Mouse (Mus musculus) CH12.LX (cell line): ENCODE results near the gene 4930548H24Rik. TPM values are rescaled to one million over a fixed set of nuclear protein-coding genes. Genes with fewer than 3 reads are reported as not detected.

ENCODE experiments used
- DNase-seq: peaks from one replicate; pipeline ENCODE4 v3.0.0-alpha.2; 2013; ENCODE audit errors: extremely low read depth
- H3K27ac ChIP-seq: 2 replicates; pipeline ENCODE4 v1.5.1; 2012; ENCODE audit warnings: low read depth, mild to moderate bottlenecking, control low read depth, moderate library complexity; ENCODE audit not compliant: insufficient read depth
- H3K27me3 ChIP-seq: replicated peaks from 2 replicates; pipeline ENCODE3; 2012; ENCODE audit warnings: inconsistent platforms
- H3K36me3 ChIP-seq, 2 experiments: replicated peaks in 1 of 2; 2 replicates each; pipeline versions ENCODE3 to v1.6.1; 2012; ENCODE audit warnings: inconsistent platforms in 1 of 2, low read length in 1 of 2, mild to moderate bottlenecking in 1 of 2, mixed read lengths in 1 of 2, moderate library complexity in 1 of 2; ENCODE audit not compliant: control insufficient read depth in 1 of 2, insufficient read depth in 1 of 2
- H3K4me1 ChIP-seq, 2 experiments: 2 replicates each; pipeline ENCODE4 v1.6.1; 2012; ENCODE audit warnings: inconsistent platforms in 1 of 2, moderate library complexity in 1 of 2; ENCODE audit not compliant: insufficient read depth in 2 of 2, control insufficient read depth in 1 of 2
- H3K4me2 ChIP-seq: 2 replicates; pipeline ENCODE4 v1.6.1; 2012; ENCODE audit warnings: low read depth, mild to moderate bottlenecking, control low read depth; ENCODE audit not compliant: poor library complexity, insufficient read depth, severe bottlenecking
- H3K4me3 ChIP-seq, 3 experiments: fragments of 150-350 bp in 1 of 3; sonication (generic) in 1 of 3; replicated peaks in 1 of 3; 2 replicates each; pipeline versions ENCODE3 to v1.5.1; 2011 to 2012; ENCODE audit warnings: low read depth in 2 of 3, low read length in 2 of 3, mild to moderate bottlenecking in 2 of 3, moderate library complexity in 2 of 3, control low read depth in 1 of 3, improper control_type of control experiment in 1 of 3, inconsistent platforms in 1 of 3, mixed read lengths in 1 of 3; ENCODE audit not compliant: poor library complexity in 1 of 3
- H3K79me2 ChIP-seq: replicated peaks from 2 replicates; pipeline ENCODE4 v1.6.1; 2012; ENCODE audit warnings: mild to moderate bottlenecking, moderate library complexity; ENCODE audit not compliant: control insufficient read depth, poor library complexity, insufficient read depth, severe bottlenecking; ENCODE audit errors: extremely low read depth
- H3K9ac ChIP-seq: 2 replicates; pipeline ENCODE4 v1.6.1; 2012; ENCODE audit warnings: low read depth, mild to moderate bottlenecking, control low read depth, moderate library complexity; ENCODE audit not compliant: insufficient read depth
- H3K9me3 ChIP-seq: replicated peaks from 2 replicates; pipeline ENCODE3; 2012; ENCODE audit warnings: low read length, inconsistent platforms, mixed read lengths
- CHD1 ChIP-seq: IDR thresholded peaks from 2 replicates; pipeline ENCODE4 v1.6.1; 2012; ENCODE audit warnings: low read depth, low read length, improper control_type of control experiment, inconsistent platforms
- CTCF ChIP-seq, 2 experiments: IDR thresholded peaks in 1 of 2; conservative IDR thresholded peaks in 1 of 2; 2 replicates each; pipeline ENCODE4 v1.5.1; 2011 to 2012; ENCODE audit warnings: low read depth in 2 of 2, low read length in 2 of 2, improper control_type of control experiment in 1 of 2, inconsistent platforms in 1 of 2, mild to moderate bottlenecking in 1 of 2, moderate library complexity in 1 of 2
- ELF1 ChIP-seq: IDR thresholded peaks from 2 replicates; pipeline ENCODE4 v1.6.1; 2014; ENCODE audit warnings: low read depth, mild to moderate bottlenecking, inconsistent platforms, low read length, improper control_type of control experiment
- ETS1 ChIP-seq: conservative IDR thresholded peaks from 2 replicates; pipeline ENCODE4 v1.6.1; 2012; ENCODE audit warnings: low read depth, mild to moderate bottlenecking, inconsistent platforms, low read length, improper control_type of control experiment, moderate library complexity
- GABPA ChIP-seq: IDR thresholded peaks from 2 replicates; pipeline ENCODE4 v1.6.1; 2012; ENCODE audit warnings: low read depth, low read length, improper control_type of control experiment, inconsistent platforms; ENCODE audit not compliant: insufficient replicate concordance
- HCFC1 ChIP-seq: IDR thresholded peaks from 2 replicates; pipeline ENCODE4 v1.6.1; 2012; ENCODE audit warnings: low read depth, mild to moderate bottlenecking, inconsistent platforms, low read length, improper control_type of control experiment
- IRF4 ChIP-seq: IDR thresholded peaks from 2 replicates; pipeline ENCODE4 v1.6.1; 2014; ENCODE audit warnings: low read depth, mild to moderate bottlenecking, inconsistent platforms, low read length, improper control_type of control experiment
- JUND ChIP-seq: conservative IDR thresholded peaks from 2 replicates; pipeline ENCODE4 v1.6.1; 2011; ENCODE audit warnings: low read depth, low read length, improper control_type of control experiment
- MAFK ChIP-seq: IDR thresholded peaks from 2 replicates; pipeline ENCODE4 v1.6.1; 2011; ENCODE audit warnings: low read length, improper control_type of control experiment; ENCODE audit not compliant: insufficient replicate concordance
- MAZ ChIP-seq: IDR thresholded peaks from 2 replicates; pipeline ENCODE4 v1.6.1; 2012; ENCODE audit warnings: low read depth, mild to moderate bottlenecking, inconsistent platforms, low read length, improper control_type of control experiment, moderate library complexity
- MEF2A ChIP-seq: IDR thresholded peaks from 2 replicates; pipeline ENCODE4 v1.6.1; 2014; ENCODE audit warnings: low read depth, mild to moderate bottlenecking, inconsistent platforms, low read length, improper control_type of control experiment, borderline replicate concordance
- MXI1 ChIP-seq: IDR thresholded peaks from 2 replicates; pipeline ENCODE4 v1.6.1; 2011; ENCODE audit warnings: mild to moderate bottlenecking, low read depth, low read length, improper control_type of control experiment
- PAX5 ChIP-seq: IDR thresholded peaks from 2 replicates; pipeline ENCODE4 v1.6.1; 2012; ENCODE audit warnings: low read length, inconsistent platforms, mixed read lengths
- POLR2A ChIP-seq: IDR thresholded peaks from 2 replicates; pipeline ENCODE4 v1.6.1; 2011; ENCODE audit warnings: low read depth, mild to moderate bottlenecking, improper control_type of control experiment, low read length
- POLR2AphosphoS2 ChIP-seq: IDR thresholded peaks from 2 replicates; pipeline ENCODE4 v1.6.1; 2011; ENCODE audit warnings: low read depth, low read length, improper control_type of control experiment
- RAD21 ChIP-seq: IDR thresholded peaks from 2 replicates; pipeline ENCODE4 v1.6.1; 2011; ENCODE audit warnings: low read depth, mild to moderate bottlenecking, low read length, improper control_type of control experiment, moderate library complexity
- SIN3A ChIP-seq: IDR thresholded peaks from 2 replicates; pipeline ENCODE4 v1.6.1; 2012; ENCODE audit warnings: low read length, improper control_type of control experiment, inconsistent platforms
- SMC3 ChIP-seq: IDR thresholded peaks from 2 replicates; pipeline ENCODE4 v1.6.1; 2011; ENCODE audit warnings: low read depth, low read length, improper control_type of control experiment
- TBP ChIP-seq: conservative IDR thresholded peaks from 2 replicates; pipeline ENCODE4 v1.6.1; 2011; ENCODE audit warnings: low read depth, low read length, improper control_type of control experiment
- USF2 ChIP-seq: conservative IDR thresholded peaks from 2 replicates; pipeline ENCODE4 v1.6.1; 2011; ENCODE audit warnings: low read depth, low read length, improper control_type of control experiment
- ZKSCAN1 ChIP-seq: IDR thresholded peaks from 2 replicates; pipeline ENCODE4 v1.6.1; 2012; ENCODE audit warnings: low read depth, inconsistent platforms, low read length, improper control_type of control experiment, borderline replicate concordance
- ZMIZ1 ChIP-seq: IDR thresholded peaks from 2 replicates; pipeline ENCODE4 v1.6.1; 2012; ENCODE audit warnings: low read depth, mild to moderate bottlenecking, inconsistent platforms, low read length, improper control_type of control experiment
- ZNF384 ChIP-seq: IDR thresholded peaks from 2 replicates; pipeline ENCODE4 v1.6.1; 2012; ENCODE audit warnings: low read depth, low read length, improper control_type of control experiment, inconsistent platforms
- dilution Hi-C: fragments of 300-500 bp; cut with MboI; formaldehyde crosslinking; loops from 2 replicates; pipeline ENCODE4 v1.14.3; 2020; ENCODE audit warnings: low sequenced_read_pairs; ENCODE audit not compliant: extremely low pct_unique_long_range_greater_than_20kb, extremely low pct_ligation_motif_present
- in situ Hi-C: fragments of 300-500 bp; cut with MboI; formaldehyde crosslinking; loops from 3 replicates; pipeline ENCODE4 v1.14.3; 2019; ENCODE audit warnings: low sequenced_read_pairs, low pct_ligation_motif_present, low pct_unique_long_range_greater_than_20kb, mixed read lengths
- polyA plus RNA-seq: library from polyadenylated mRNA; unstranded; fragments of >175 nt; gene quantifications from 2 replicates; pipeline ENCODE4 v1.2.1, GENCODE M21; 2012; ENCODE audit warnings: low read depth; ENCODE audit not compliant: insufficient read length
- total RNA-seq, 2 experiments: library from RNA; depleted of rRNA; stranded (reverse); fragments of 300-350 nt in 1 of 2; fragments of >200 nt in 1 of 2; gene quantifications; 2 replicates each; pipeline ENCODE4 v1.2.3; 2012 to 2014

The 4930548H24Rik gene
- total and polyA plus RNA-seq, 3 experiments, result not detected

GRCm38 (mm10) chr5:31489116-31489769, 3.7 kb downstream of the 4930548H24Rik start:
- no peak for DNase-seq
- dilution Hi-C loops (no loop called here), in situ Hi-C loops (no loop called here)
- Histone ChIP-seq H3K4me3 (no peak overlapping the region), H3K4me2 (no peak overlapping the region), H3K27ac (no peak overlapping the region), H3K27me3 (peaks cover 17% of the 10 kb centered on the region), H3K79me2 (no peaks in the 10 kb centered on the region), H3K4me1 (peaks cover 0 to 7% of the 10 kb centered on the region in 2 experiments; a peak in 2 of 4 replicates), H3K9me3 (peaks cover 6% of the 10 kb centered on the region), H3K36me3 (peaks cover 0 to 8% of the 10 kb centered on the region in 2 experiments), H3K9ac (no peak overlapping the region)
- TF ChIP-seq MAFK (no peak), ZKSCAN1 (peak; percentile 43; the same call in 1 of the 2 replicates)

- no peak for DNase-seq
- Histone ChIP-seq H3K4me1 (peaks cover 0 to 17% of the 10 kb centered on the region in 2 experiments; a peak in 2 of 4 replicates), H3K4me3 (no peak overlapping the region), H3K9me3 (peaks cover 6% of the 10 kb centered on the region), H3K27me3 (peaks cover 17% of the 10 kb centered on the region), H3K36me3 (peaks cover 7 to 10% of the 10 kb centered on the region in 2 experiments), H3K9ac (no peak overlapping the region)
- no peak for TF ChIP-seq ZNF384
- no peak for TF ChIP-seq TBP
- TF ChIP-seq POLR2A, result no peak
- TF ChIP-seq SIN3A, result no peak
- no peak for TF ChIP-seq ZMIZ1
- TF ChIP-seq, all 38 proteins: peak for 0
- Histone ChIP-seq H3K79me2 (peaks cover 14% of the 10 kb centered on the region), H3K4me2 (no peak overlapping the region), H3K27ac (no peak overlapping the region)
- in situ Hi-C loops (no loop called here), dilution Hi-C loops (no loop called here)
Observed at GRCm38 (mm10) chr5:31492031-31492430, 6.5 kb downstream of the 4930548H24Rik start.

GRCm38 (mm10) chr5:31494513-31495297, 9.2 kb downstream of the 4930548H24Rik start, which contains the start of gene Gpn1:
Gpn1 (plus strand) TSS chr5:31494741.
- H3K9ac ChIP-seq, result peak within 1 kb of the TSS; percentile 70
- peak within 1 kb of the TSS; percentile 82 to 94 (median 86) for H3K4me3 ChIP-seq
- peak; percentile 94 for DNase-seq
- H3K36me3 ChIP-seq, result peaks cover 25 to 33% of the 10 kb centered on the region in 2 experiments
- H3K27ac ChIP-seq, result no peak within 1 kb of the TSS
- H3K9me3 ChIP-seq, result peaks cover 6% of the 10 kb centered on the region
- H3K27me3 ChIP-seq, result peaks cover 17% of the 10 kb centered on the region
- dilution Hi-C loops (no loop called here), in situ Hi-C loops (no loop called here)
- H3K4me2 ChIP-seq, result peak within 1 kb of the TSS; percentile 93
- peaks cover 14% of the 10 kb centered on the region for H3K79me2 ChIP-seq
- peaks cover 0 to 15% of the 10 kb centered on the region in 2 experiments; a peak in 2 of 4 replicates for H3K4me1 ChIP-seq
- no peak for TF ChIP-seq ZNF384
- TF ChIP-seq CHD1, result no peak
- TF ChIP-seq CTCF (conservative IDR thresholded peaks at IDR 0.05 in 1 of 2, IDR thresholded peaks at IDR 0.05 in 1 of 2; ENCODE audit: low read depth in 2 of 2, low read length in 2 of 2), result no peak
- 0 out of 2 replicates have a peak, but pooled peaks have one; percentile 29 for TF ChIP-seq IRF4
- TF ChIP-seq GABPA, result no peak
- no peak for TF ChIP-seq PAX5
- TF ChIP-seq MEF2A, result 0 out of 2 replicates have a peak, but pooled peaks have one; percentile 38
- TF ChIP-seq HCFC1, result peak; percentile 76
- TF ChIP-seq ETS1, result 0 out of 2 replicates have a peak, but pooled peaks have one; percentile 11
- TF ChIP-seq SMC3, result no peak
- TF ChIP-seq SIN3A, result peak; percentile 93
- 0 out of 2 replicates have a peak, but pooled peaks have one; percentile 28 for TF ChIP-seq MAZ
- TF ChIP-seq MXI1, result peak; percentile 95
- TF ChIP-seq ELF1, result no peak; the same call in 1 of the 2 replicates
- TF ChIP-seq USF2, result no peak
- no peak for TF ChIP-seq RAD21
- TF ChIP-seq JUND, result no peak
- 0 out of 2 replicates have a peak, but pooled peaks have one; percentile 44 for TF ChIP-seq POLR2AphosphoS2
